Mouse (Mus musculus) cerebellum, adult 8-10 months (tissue): Measurements from ENCODE around the gene Prkar2b.

ENCODE experiments used
- DNase-seq: peaks from one replicate; pipeline ENCODE4 v3.0.0; 2022

Gene Prkar2b

GRCm38 (mm10) chr12:31912966-31913551 is 148.0 kb downstream of the Prkar2b start:
- no peak for DNase-seq
